Mouse (Mus musculus): ENCODE data around the gene Ptpn3.
"Not testable (repeated sequence)": the region's sequence is repeated elsewhere in the genome, so short reads cannot be mapped to it uniquely, and the experiment has no call there.

Ptpn3 gene

GRCm38 (mm10) chr4:57299308-57299700 is 2.3 kb downstream of the Ptpn3 start:
- peak; percentile 45 to 58 for DNase-seq

GRCm38 (mm10) chr4:57298181-57298580 is 3.5 kb downstream of the Ptpn3 start:
- DNase-seq = no peak

GRCm38 (mm10) chr4:57294971-57295656 is 6.5 kb downstream of the Ptpn3 start:
- peak; percentile 73 to 86 for DNase-seq

DNA sequence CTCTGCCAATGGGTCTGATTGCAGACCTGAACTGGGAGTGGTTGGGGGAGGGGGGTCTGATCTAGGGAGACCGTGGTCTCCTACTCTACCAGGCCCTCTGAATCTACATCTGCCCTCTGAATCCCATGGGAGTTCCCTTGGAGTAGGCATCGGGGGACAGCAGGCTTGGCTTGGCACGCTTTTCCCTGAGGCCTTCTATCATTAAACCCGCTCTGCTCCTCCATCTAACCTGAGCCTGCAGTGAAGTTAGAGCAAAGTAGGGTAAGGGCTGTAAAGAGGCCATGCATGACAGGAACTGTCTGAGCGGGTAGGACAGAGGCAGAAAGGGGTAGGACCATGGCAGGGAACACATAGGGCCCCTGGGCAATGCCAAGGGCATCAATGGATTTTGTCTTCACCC is 9.0 kb downstream of the Ptpn3 start:
- DNase-seq = no peak

DNA sequence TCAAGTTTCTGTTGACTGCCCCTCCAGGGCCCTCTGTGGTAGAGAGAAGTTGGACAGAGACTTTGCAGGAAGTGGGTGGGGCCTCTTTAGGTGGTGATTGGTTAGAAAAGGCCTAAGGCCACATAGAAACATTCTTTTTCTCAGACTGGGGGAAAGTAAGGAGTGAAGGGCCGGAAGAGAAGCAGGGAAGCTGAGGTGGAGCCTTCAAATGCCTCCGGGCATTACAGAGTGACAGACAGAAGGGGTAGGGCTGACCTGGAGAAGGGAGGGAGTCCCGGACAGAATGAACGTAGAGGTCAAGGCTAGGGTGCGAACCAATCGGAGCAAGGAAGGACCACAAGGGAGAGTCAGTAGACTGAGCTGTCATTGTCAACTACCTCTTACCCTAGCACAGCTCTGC is 11.6 kb downstream of the Ptpn3 start:
- no peak for DNase-seq

- DNase-seq = no peak
Measured at GRCm38 (mm10) chr4:57287808-57288207, 13.8 kb downstream of the Ptpn3 start.

DNA sequence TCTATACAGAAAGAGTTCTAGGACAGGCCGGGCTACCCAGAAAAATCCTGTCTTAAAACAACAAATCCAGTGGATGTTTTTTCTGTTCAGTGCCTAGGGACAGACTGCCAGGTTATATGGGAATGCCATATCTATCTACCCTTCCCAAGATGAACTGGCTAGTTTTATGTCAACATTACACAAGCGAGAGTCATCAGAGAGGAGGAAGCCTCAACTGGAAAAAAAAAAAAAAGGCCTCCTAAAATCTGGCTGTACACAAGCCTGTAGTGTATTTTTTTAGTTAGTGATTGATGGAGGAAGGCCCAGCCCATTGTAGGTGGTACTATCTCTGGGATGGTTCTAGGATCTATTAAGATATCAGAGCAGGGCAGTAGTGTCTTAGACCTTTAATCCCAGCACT is 16.4 kb downstream of the Ptpn3 start:
- DNase-seq = no peak

DNA sequence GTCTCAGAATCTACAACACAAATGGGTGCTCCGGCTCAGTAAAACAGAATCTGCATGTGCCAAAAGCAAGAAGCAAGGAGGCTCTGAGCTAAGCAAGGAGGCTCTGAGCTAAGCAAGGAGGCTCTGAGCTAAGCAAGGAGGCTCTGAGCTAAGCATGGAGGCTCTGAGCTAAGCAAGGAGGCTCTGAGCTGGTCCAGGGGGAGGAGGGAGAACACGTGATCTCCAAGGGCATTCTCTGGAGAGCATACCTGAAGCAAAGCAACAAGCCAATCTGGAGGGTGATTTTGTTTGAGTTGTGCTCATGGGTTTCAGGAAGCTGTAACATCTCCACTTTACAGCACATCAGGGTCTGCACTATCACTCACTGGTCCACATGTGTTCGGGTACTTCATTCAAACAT is 18.4 kb downstream of the Ptpn3 start:
- DNase-seq = no peak

- DNase-seq = no peak
Measured at GRCm38 (mm10) chr4:57282630-57283029, 19.0 kb downstream of the Ptpn3 start.

- DNase-seq = no peak
Measured at GRCm38 (mm10) chr4:57282179-57282578, 19.5 kb downstream of the Ptpn3 start.

GRCm38 (mm10) chr4:57280888-57281287 is 20.7 kb downstream of the Ptpn3 start:
- peak; percentile 78 to 83 for DNase-seq

DNA sequence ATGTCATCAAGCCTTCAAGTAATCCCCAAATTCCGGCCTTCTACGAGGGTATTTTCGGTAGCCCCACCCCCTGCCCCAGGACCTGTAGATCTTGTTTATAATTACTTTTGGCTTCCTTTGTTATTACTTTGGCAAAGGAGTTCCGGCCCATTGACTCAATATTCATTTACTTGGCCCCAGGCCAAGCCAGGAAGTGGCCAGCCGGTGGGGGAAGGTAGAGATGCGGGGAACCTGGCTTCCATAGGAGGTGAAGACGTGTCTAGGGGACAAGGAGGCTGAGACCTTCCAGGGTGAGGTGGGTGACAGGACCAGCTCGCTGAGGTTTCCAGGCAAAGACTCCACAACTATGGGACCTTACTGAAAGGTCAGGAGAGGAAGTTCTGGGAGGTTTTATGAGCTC is 22.4 kb downstream of the Ptpn3 start:
- no peak for DNase-seq

GRCm38 (mm10) chr4:57278812-57279211 is 22.8 kb downstream of the Ptpn3 start:
- DNase-seq = no peak

GRCm38 (mm10) chr4:57277671-57278070 is 24.0 kb downstream of the Ptpn3 start:
- no peak for DNase-seq

DNA sequence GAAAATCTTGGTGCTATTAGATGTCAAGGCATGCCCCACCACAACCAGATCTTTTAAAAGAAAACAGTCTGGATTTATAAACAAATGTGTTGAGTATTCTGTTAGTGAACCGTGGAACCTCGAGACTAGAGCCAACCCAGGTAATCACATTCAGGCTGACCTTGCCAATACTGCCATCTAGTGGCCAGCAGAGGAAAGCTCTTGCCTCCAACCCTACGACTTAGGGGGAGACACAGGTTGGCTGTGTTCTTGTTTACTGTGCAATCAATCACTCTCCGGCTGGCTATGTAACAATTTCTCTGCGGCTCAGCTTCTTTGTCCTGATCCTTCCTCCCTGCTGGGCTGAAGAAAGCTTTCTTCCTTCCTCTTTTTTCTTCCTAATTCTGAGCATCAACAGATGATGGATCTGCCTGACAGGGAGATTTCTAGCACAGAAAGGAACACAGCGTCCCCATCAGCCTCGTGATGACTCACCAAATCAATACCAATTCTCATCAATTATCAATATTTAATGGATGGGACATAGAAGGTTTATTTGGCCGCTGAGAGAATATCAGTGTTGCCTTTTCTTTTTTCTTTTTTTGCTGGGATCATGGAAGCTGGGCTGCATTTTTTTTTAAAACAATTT is 26.4 kb downstream of the Ptpn3 start:
- DNase-seq = peak; percentile 76 to 84

DNA sequence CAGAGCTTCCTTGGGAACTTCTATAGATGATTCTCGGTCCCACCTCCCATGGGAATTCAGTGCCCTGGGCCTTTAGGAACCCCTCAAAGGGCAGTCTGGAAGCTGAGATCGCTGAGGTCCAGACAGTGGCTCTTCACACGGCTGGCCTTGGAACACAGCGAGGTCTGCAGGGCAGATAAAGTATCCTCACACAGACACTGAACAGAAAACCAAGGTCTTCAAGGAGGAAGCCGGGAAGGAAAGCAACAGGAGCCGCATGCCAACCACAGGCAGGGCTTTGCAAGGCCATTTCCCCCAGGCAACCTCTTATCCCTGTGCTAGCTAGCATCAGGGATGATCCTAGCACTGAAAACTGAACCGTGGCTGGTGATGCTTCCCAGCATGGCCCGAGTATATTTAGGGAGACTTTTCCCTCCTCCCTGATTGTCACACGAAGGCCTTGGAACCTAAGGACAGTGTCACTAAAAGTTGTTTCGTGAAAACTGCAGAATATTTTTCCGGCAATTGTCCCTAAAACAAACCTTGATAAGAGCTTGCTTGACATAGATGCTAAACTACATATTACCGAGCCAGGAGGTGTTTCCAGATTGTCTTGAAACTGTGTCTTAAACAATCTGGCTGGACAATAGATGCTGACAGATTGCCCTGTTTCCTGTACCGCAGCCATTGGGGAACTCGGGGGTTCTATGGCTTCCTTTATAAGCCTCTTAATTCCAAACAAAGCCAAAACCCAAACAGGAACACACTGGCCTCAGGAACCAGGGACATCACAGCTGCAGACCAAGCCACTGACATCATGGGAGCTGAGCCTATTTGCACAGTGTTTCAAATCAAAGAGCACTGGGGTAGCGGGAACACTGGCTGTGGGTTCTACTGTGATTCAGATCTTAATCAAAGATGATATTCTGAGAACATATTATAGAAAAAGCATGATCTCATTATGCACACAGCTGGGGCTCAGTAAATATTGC is 27.8 kb downstream of the Ptpn3 start:
- DNase-seq = no peak

- DNase-seq = peak in 1 of 2 experiments; percentile 62
Measured at GRCm38 (mm10) chr4:57270991-57271390, 30.6 kb downstream of the Ptpn3 start.

GRCm38 (mm10) chr4:57270489-57270888 is 31.1 kb downstream of the Ptpn3 start:
- DNase-seq = not testable (repeated sequence)

DNA sequence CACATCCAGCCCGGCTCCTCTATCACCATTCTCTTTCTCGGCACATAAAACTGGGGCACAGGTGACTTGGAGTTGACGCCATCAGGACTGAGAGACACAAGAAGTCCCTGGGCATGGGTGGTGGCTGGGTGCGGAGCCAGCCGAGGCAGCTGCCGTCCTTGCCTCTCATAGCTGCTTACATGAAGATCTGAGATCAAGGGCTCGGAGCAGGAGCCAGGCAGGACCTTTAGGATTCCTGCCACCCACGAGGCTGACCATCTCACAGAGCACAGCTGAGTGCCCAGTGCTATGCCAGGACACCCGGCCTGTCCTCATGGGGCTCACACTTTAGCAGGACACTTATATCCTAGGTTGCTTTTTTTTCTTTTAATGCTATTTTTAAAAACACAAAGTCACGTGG is 32.3 kb downstream of the Ptpn3 start:
- no peak for DNase-seq

GRCm38 (mm10) chr4:57268330-57268729 is 33.3 kb downstream of the Ptpn3 start:
- peak in 1 of 2 experiments; percentile 38 for DNase-seq

GRCm38 (mm10) chr4:57266389-57266788 is 35.2 kb downstream of the Ptpn3 start:
- no peak for DNase-seq

- no peak for DNase-seq
Measured at GRCm38 (mm10) chr4:57263695-57264094, 37.9 kb downstream of the Ptpn3 start.

DNA sequence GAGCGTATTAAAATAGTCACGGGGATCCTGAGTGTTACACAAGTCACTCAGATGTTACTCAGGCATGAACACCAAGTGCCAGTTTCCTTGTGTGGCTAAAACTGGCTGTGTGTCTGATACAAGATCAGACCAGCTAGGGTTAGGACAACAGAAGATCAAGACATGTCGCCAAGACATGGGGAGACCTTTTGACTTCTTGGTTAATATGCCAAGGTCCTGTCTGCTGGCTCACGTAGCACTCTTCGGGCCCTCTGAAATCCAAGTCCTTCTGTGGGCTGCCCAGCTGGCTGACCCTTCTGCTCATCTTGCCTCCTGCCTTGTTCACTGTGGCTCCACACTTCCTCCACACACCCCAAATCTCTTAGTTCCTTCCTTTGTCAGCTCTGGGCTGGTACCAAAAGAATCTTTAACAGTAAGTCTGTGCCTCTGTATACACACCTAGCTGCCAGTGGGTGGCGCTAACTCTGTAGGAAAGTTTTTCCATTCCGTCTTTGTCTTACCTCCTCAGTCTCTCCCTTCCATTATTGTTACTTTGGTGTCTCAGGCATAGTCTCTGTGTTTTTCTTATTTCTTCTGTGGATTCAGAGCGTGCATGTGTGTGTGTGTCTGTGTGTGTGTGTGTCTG is 38.5 kb downstream of the Ptpn3 start:
- peak in 1 of 2 experiments; percentile 57 for DNase-seq
